Mouse (Mus musculus) embryonic facial prominence, embryonic 14.5 days (tissue): ENCODE results near the gene Ssx2ip. TPM values are rescaled to one million over a fixed set of nuclear protein-coding genes. Genes with fewer than 3 reads are reported as not detected.

ENCODE experiments used
- ATAC-seq: fragments of 200-750 bp; cut with Nextera tagmentation; 2 replicates; pipeline ENCODE4 v1.8.0; 2017; ENCODE audit warnings: low read depth, moderate number of reproducible peaks, moderate TSS enrichment
- DNase-seq: peaks from one replicate; pipeline ENCODE4 v3.0.0-alpha.2; 2015; ENCODE audit warnings: low spot score
- H3K27ac ChIP-seq: fragments of 300-500 bp; sonication (generic); replicated peaks from 2 replicates; pipeline ENCODE4 v1.5.1; 2014; ENCODE audit warnings: low read depth, mild to moderate bottlenecking, low read length, moderate library complexity
- H3K27me3 ChIP-seq: fragments of 300-500 bp; sonication (generic); replicated peaks from 2 replicates; pipeline ENCODE4 v1.6.1; 2014; ENCODE audit warnings: low read length; ENCODE audit not compliant: control insufficient read depth, insufficient read depth
- H3K36me3 ChIP-seq: fragments of 300-500 bp; sonication (generic); 2 replicates; pipeline ENCODE4 v1.6.1; 2014; ENCODE audit warnings: low read length, mixed read lengths; ENCODE audit not compliant: control insufficient read depth, insufficient read depth
- H3K4me1 ChIP-seq: fragments of 300-500 bp; sonication (generic); 2 replicates; pipeline ENCODE4 v1.6.1; 2014; ENCODE audit warnings: antibody characterized with exemption, low read length; ENCODE audit not compliant: control insufficient read depth, insufficient read depth
- H3K4me2 ChIP-seq: fragments of 300-500 bp; sonication (generic); 2 replicates; pipeline ENCODE4 v1.6.1; 2014; ENCODE audit warnings: low read depth, mild to moderate bottlenecking, low read length, moderate library complexity, mixed read lengths
- H3K4me3 ChIP-seq: fragments of 300-500 bp; sonication (generic); 2 replicates; pipeline ENCODE4 v1.5.1; 2014; ENCODE audit warnings: low read depth, mild to moderate bottlenecking, low read length
- H3K9ac ChIP-seq: fragments of 300-500 bp; sonication (generic); 2 replicates; pipeline ENCODE4 v1.6.1; 2014; ENCODE audit warnings: low read depth, mild to moderate bottlenecking, low read length, moderate library complexity, mixed read lengths
- H3K9me3 ChIP-seq: fragments of 300-500 bp; sonication (generic); 2 replicates; pipeline ENCODE4 v1.6.1; 2016; ENCODE audit warnings: low read length; ENCODE audit not compliant: control insufficient read depth
- WGBS: fragments of 180-500 bp; shearing (Covaris S2); extraction: QIAGEN DNeasy Blood & Tissue Kit; methylation state at CpG from one replicate; pipeline ENCODE4 v1.1.7; 2014; 5-methylcytosine and 5-hydroxymethylcytosine counted together
- polyA plus RNA-seq: library from polyadenylated mRNA; unstranded; fragments of >200 nt; fragmentation: Nextera tagmentation; extraction: Ambion mirVana; gene quantifications from 2 replicates; pipeline ENCODE4 v1.2.1, GENCODE M21; 2014

Gene Ssx2ip
- polyA plus RNA-seq, 1 experiment from 2014 or later, result 35.1 TPM

DNA sequence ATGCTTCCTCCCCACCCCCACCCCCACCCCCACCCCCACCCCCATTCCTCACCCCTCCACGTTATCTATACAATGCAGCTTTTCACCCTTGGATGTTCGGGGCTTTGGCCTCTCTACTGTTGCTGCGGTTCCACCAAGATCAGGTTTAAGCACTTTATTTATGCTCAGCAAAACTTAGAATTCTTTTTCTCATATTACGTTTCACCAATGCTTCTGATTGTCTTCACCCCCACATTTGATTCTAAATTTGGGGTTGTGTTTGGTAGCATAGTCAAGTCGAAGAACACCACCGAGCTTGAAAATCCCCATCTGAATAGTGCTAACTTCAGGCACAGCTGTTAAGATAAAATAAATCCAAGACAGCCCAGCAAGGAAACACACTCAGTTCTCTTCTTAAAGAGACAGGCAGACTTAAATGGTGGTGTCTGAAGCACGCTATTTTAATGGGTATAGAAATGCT, 10.8 kb upstream of the Ssx2ip start:
- 22% methylated on average over 7 of the region's 7 CpGs for WGBS
- no peak for ATAC-seq
- DNase-seq, result no peak
- no peak overlapping the region for H3K4me3 ChIP-seq
- H3K27me3 ChIP-seq, result no peaks in the 10 kb centered on the region
- H3K36me3 ChIP-seq, result no peaks in the 10 kb centered on the region
- peak overlapping the region; percentile 28; the same call in 1 of the 2 replicates for H3K4me2 ChIP-seq
- no peak overlapping the region for H3K9ac ChIP-seq
- H3K4me1 ChIP-seq, result 0 out of 2 replicates have a peak, but pooled peaks cover 4% of the 10 kb centered on the region
- no peak overlapping the region for H3K27ac ChIP-seq
- no peaks in the 10 kb centered on the region for H3K9me3 ChIP-seq

DNA sequence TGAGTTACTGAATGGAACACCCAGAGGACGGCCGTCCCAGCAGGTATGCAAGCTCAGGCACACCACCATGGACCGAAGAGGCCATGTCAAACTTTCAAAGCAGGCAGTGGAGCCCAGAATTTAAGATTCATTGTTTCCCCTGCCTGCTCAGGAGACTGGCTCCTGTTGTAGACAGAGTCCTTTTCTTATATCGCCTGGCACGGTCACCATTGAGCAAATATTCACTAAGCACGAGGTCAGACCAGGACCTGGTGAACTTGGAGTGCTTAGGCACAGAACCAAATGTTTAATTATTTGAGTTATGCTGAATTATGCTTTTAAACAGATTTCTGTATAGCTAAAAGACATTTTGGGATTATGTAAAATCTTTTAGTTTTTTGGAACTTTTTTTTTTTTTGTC, 8.2 kb upstream of the Ssx2ip start:
- WGBS, result 83% methylated on average over 6 of the region's 6 CpGs
- Histone ChIP-seq H3K9me3 (no peaks in the 10 kb centered on the region), H3K36me3 (no peaks in the 10 kb centered on the region), H3K27ac (no peak overlapping the region), H3K4me1 (0 out of 2 replicates have a peak, but pooled peaks cover 4% of the 10 kb centered on the region), H3K9ac (no peak overlapping the region), H3K4me3 (no peak overlapping the region), H3K27me3 (no peaks in the 10 kb centered on the region), H3K4me2 (no peak overlapping the region)
- ATAC-seq (no peak), DNase-seq (no peak)

DNA sequence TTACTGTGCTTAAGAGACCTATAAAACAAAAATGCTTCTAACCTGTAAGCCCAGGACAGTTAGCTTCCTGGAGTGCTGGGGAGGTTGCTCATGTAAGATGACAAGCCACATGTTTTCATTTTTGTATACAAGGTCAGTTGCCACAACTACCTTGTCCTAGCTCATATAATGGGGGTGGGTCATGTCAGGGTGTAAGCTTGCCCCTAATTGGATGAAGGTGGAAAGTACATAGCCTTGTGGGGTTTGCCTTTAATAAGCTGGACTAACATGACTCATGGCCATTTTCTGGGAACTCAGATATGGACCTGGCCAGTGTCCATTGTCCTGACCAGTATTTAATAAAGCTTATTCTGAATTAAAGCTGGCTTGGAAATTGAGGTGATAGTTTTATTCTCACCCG, 7.5 kb upstream of the Ssx2ip start:
- Histone ChIP-seq H3K9me3 (no peaks in the 10 kb centered on the region), H3K4me1 (0 out of 2 replicates have a peak, but pooled peaks cover 4% of the 10 kb centered on the region), H3K27me3 (no peaks in the 10 kb centered on the region), H3K9ac (no peak overlapping the region), H3K4me3 (no peak overlapping the region), H3K36me3 (no peaks in the 10 kb centered on the region), H3K4me2 (no peak overlapping the region), H3K27ac (no peak overlapping the region)
- ATAC-seq, result no peak
- no peak for DNase-seq
- 91% methylated on average over 1 of the region's 1 CpGs for WGBS

DNA sequence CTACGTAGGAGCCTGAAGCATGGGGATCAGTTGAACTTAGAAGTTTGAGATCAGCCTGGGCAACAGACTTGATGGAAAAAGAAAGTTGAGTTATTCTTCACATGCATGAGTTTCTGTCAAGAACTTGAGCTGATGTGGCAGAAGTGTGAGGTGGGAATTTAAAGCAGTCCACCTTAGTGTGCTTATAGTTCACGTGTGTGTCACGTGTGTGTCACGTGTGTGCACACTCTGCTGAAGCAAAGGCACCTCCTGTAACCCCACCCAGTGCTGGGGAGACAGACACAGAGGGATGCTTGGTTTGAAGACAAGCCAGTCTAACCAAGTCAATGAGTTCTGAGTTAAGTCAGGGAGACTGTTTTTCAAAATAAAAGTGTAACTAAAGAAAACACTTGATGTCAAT, 6.6 kb upstream of the Ssx2ip start:
- Histone ChIP-seq H3K4me2 (no peak overlapping the region), H3K27me3 (no peaks in the 10 kb centered on the region), H3K9me3 (0 out of 2 replicates have a peak, but pooled peaks cover 3% of the 10 kb centered on the region), H3K27ac (no peak overlapping the region), H3K4me3 (no peak overlapping the region), H3K36me3 (no peaks in the 10 kb centered on the region), H3K9ac (no peak overlapping the region), H3K4me1 (0 out of 2 replicates have a peak, but pooled peaks cover 4% of the 10 kb centered on the region)
- ATAC-seq (no peak), DNase-seq (no peak)
- WGBS, result 87% methylated on average over 4 of the region's 4 CpGs

DNA sequence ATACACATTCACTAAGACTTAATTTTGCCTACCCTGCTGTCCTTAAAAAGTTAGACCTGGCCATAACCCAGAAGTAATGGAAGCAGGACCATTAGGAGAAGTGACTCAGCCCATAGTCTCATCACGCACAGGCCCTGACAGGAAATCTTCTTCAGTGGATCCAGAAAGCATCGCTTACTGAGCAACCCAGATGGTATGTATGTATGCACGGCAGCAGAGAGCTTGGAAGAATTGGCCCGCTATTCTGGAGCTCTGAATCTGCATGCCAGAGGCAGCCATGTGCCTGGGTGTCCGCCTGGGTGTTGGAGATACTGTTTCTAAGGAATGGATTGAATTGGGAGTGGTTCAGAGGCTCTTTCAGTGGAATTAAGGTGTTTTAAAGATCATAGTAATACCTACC, 5.2 kb upstream of the Ssx2ip start:
- H3K9me3 ChIP-seq, result 0 out of 2 replicates have a peak, but pooled peaks cover 4% of the 10 kb centered on the region
- no peak for ATAC-seq
- no peak overlapping the region for H3K4me3 ChIP-seq
- WGBS, result 73% methylated on average over 5 of the region's 5 CpGs
- no peaks in the 10 kb centered on the region for H3K27me3 ChIP-seq
- H3K27ac ChIP-seq, result no peak overlapping the region
- H3K36me3 ChIP-seq, result no peaks in the 10 kb centered on the region
- H3K9ac ChIP-seq, result no peak overlapping the region
- no peak for DNase-seq
- peaks cover 3% of the 10 kb centered on the region; the same call in 1 of the 2 replicates for H3K4me1 ChIP-seq
- H3K4me2 ChIP-seq, result no peak overlapping the region

DNA sequence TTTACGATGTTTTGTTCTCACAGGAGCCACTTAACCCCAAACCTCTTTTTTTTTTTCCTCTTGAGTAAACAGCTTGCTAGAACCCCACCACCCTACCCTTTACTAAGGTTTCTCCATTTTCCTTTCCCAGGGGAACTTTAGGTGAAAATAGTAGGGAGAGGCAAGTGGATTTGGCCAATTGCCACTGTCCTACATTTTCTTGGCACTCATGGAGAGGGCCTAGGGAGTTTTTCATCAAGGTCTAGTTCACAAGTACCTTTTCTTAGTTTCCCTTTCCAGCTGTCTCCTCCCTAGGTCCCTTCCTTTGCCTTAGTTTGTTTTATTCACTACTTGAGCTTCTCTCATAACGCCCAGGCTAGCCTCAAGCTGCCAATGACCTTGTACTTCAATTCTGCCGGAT, 672 bp upstream of the Ssx2ip start:
- H3K36me3 ChIP-seq, result no peaks in the 10 kb centered on the region
- H3K4me3 ChIP-seq, result peak overlapping the region; percentile 95
- DNase-seq (no peak), ATAC-seq (no peak)
- H3K9ac ChIP-seq, result peak overlapping the region; percentile 87
- peaks cover 17% of the 10 kb centered on the region for H3K4me1 ChIP-seq
- 43% methylated on average over 3 of the region's 3 CpGs for WGBS
- H3K9me3 ChIP-seq, result 0 out of 2 replicates have a peak, but pooled peaks cover 4% of the 10 kb centered on the region
- H3K4me2 ChIP-seq, result peak overlapping the region; percentile 95
- H3K27ac ChIP-seq, result peak overlapping the region; percentile 74; the same call in 1 of the 2 replicates
- no peaks in the 10 kb centered on the region for H3K27me3 ChIP-seq

DNA sequence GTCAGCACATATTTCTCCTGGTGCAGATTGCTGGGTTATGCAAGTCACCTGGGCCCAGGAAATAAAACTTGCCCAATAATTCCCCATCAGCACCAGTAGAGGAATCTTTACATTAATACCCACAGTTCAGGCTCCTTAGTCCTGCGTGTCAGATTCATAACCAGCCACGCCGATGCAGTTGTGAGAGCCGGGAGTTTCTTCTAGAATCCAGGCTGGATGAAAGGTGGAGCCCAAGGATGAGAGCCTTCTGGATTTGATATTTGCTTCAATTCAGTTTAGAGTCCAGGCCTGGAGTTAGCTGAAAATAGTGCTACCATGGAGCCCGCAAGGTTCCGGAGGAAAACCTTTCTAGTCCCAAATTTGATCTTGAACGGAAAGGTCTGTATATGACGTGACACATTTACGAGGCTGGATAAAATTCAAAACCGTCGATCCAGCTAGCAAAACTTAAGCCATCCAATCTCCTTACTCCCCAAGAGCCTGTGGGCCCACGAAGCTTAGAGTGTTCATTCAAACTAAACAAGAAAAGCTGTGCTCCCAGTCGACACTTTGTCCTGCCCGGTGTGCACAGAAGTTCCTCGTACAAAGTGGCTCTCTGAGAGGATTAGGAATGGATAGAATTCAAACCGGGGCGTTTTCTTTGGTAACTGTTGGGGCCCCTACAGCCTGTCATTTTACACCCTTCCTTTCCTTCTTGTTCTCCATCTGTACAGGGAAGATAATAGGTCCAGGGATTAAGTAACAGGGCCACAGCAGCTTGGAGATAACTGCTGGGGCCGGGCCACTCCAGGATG, 968 bp downstream of the Ssx2ip start:
- DNase-seq (no peak), ATAC-seq (no peak; the same call in 1 of the 2 replicates)
- H3K36me3 ChIP-seq, result no peaks in the 10 kb centered on the region
- H3K4me2 ChIP-seq, result peak overlapping the region; percentile 95
- H3K9me3 ChIP-seq, result 0 out of 2 replicates have a peak, but pooled peaks cover 4% of the 10 kb centered on the region
- no peaks in the 10 kb centered on the region for H3K27me3 ChIP-seq
- 19% methylated on average over 18 of the region's 18 CpGs for WGBS
- H3K4me1 ChIP-seq, result peaks cover 17% of the 10 kb centered on the region
- H3K27ac ChIP-seq, result peak overlapping the region; percentile 78
- peak overlapping the region; percentile 95 for H3K4me3 ChIP-seq
- peak overlapping the region; percentile 87 for H3K9ac ChIP-seq

DNA sequence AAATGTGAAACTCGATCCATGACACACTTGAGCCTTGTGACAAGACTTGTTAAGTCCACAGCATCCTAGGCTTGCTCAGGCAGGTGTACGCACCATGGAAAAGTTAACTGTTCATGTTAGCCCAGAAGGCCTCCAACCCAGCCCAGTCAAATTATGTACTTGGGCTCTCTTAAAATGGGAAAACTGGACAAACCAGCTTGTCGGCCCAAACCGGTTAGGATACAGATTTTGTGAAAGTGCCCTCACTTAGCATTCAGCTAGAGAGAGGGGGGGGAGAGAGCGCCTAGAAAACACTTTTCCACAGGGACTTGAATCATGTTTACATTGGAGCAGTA, 1.5 kb downstream of the Ssx2ip start:
- Histone ChIP-seq H3K4me3 (peak overlapping the region; percentile 95), H3K27me3 (no peaks in the 10 kb centered on the region), H3K36me3 (no peaks in the 10 kb centered on the region), H3K4me1 (peaks cover 17% of the 10 kb centered on the region), H3K4me2 (peak overlapping the region; percentile 95), H3K9ac (peak overlapping the region; percentile 87; the same call in 1 of the 2 replicates), H3K27ac (no peak overlapping the region; the same call in 1 of the 2 replicates), H3K9me3 (0 out of 2 replicates have a peak, but pooled peaks cover 4% of the 10 kb centered on the region)
- 50% methylated on average over 5 of the region's 5 CpGs for WGBS
- ATAC-seq (peak; percentile 75), DNase-seq (peak; percentile 89)
